Mouse (Mus musculus) cerebellum, adult 8-10 months (tissue): ENCODE data around the gene Bco1.

Source experiments
- DNase-seq: peaks from one replicate; pipeline ENCODE4 v3.0.0; 2022

The Bco1 gene

GRCm38 (mm10) chr8:117097051-117097563 lies 1.5 kb downstream of the Bco1 start:
- no peak for DNase-seq

GRCm38 (mm10) chr8:117097564-117098191 lies 2.0 kb downstream of the Bco1 start:
- DNase-seq: no peak

- DNase-seq: peak; percentile 55
Observed at GRCm38 (mm10) chr8:117107533-117107932, 11.9 kb downstream of the Bco1 start.

DNA sequence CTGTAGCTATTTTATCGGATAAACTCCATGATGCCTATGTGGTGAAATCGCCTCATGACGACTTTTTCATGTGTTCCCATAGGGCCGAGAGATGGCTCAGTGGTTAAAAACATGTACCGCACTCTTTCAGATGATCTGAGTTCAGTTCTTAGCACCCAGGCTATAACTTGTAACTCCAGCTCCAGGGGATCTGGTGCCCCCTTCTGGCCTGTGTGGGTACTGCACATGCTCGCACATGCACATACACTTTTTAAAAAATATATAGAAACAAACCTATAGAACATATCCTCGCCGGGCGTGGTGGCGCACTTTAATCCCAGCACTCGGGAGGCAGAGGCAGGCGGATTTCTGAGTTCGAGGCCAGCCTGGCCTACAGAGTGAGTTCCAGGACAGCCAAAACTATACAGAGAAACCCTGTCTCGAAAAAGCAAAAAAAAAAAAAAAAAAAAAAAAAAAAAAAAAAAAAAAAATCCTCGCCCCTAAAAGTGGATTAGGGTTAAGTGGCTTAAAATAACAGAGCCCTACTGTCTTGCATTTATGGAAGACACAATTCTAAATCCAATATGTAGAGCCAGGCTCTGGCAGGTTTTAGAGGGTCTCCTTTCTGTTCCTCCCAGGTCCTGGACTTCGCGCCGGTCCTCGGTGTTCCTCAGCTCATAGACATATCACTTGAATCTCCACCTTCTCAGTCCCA lies 13.5 kb downstream of the Bco1 start:
- no peak for DNase-seq

DNA sequence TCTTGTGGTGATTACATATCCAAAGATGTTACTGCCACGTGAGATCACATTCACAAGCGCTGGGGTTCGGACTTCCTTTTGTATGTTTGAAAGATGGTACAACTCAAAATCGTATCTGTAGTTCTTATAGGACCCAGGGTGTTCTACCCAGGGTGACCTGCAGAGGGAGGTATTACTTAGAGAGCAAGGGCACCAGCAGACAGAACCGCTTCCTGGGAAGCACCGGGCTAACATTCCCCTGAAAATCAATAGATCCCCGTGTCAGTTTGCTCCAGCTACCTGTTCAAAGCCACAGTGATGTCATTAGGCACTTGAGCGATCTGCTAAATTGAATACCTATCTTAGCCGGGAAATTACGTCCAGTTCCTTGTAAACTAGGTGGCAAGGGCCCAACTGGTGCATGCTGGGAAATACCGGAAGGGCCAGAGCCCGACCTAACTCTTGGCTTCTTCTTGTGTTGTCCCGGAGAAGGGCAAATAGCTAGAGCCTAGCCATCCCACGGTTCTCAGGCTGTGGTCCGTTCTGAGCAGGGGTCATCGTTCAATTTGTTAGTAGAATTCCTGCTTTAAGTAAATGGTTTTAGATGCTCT lies 14.2 kb downstream of the Bco1 start:
- peak; percentile 20 for DNase-seq

DNA sequence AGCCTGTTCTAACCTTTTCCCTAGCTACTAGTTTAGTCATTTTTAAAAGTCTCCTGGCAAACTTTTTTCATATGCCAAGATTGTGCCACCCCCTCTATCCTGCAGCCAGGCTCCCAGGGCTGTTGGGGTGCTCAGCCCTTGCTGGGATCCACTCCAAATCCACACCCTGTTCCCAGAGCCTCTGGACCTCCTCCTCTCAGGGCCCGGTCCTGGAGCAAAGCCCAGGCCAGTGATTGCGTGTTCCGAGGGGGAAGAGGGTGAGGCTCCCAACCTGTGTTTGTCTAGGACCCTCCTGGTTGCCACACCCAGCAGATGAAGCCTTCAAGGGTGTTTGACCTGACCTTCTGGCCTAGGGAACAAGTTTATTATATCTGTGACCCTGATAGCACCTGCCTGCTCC lies 16.0 kb downstream of the Bco1 start:
- DNase-seq: no peak

GRCm38 (mm10) chr8:117112261-117112660 lies 16.6 kb downstream of the Bco1 start:
- DNase-seq: no peak

DNA sequence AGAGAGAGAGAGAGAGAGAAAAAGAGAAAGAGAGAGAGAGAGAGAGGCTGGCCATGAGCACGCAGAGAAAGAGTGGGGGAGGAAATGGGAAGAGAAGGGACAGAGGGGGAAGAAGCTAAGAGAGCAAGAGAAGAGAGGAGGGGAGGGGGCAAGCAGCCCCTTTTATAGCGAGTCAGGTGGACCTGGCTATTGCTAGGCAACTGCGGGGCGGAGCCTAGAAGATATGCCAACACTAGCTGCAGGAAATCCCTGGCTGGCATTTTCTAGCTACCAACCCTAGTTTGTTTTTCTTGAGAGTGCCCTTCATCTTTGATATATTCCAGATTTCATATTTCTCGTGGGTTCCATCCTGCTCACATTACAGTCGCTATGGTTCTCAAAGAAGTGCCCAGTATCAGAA lies 19.4 kb downstream of the Bco1 start:
- DNase-seq: no peak

- DNase-seq: peak; percentile 25
Observed at GRCm38 (mm10) chr8:117115676-117116446, 20.2 kb downstream of the Bco1 start.

- DNase-seq: no peak
Observed at GRCm38 (mm10) chr8:117116534-117116933, 20.9 kb downstream of the Bco1 start.

GRCm38 (mm10) chr8:117118409-117118808 lies 22.8 kb downstream of the Bco1 start:
- no peak for DNase-seq

- no peak for DNase-seq
Observed at GRCm38 (mm10) chr8:117121277-117121676, 25.6 kb downstream of the Bco1 start.

DNA sequence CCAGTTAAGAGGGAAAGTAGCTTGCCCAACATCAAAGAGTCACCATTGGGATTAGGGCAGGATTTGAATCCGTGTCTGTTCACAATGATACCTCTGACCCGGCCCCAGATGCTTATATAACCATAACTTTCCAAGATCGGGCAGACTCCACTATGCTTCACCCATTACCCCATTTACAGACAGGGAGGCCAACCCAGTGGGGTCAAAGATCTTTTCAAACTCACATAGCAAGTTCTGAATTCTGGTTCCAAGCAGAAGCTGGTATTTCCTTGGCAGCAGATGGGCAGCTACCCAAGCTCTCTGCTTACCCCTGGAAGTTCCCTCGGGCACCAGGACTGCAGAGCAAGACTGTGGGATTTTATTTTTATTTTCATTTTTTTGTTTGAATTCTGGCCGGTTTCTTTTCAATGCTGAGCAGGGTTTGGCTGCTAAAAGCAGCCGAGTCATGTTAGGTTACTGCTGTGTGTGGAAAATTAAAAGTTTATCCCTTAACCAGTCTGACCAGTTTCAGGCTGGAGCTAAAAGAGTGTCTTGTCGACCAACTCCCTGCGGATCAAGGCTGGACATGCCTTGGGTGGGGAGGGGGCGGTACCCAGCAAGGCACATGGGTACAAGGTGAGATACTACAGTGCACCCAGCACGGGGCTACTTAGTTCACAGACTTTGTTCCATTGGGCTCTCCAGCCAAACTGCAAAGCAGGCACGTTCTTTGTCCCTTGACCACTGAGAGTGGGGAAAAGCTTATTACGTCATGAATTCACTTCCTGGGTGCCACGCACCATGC lies 28.4 kb downstream of the Bco1 start:
- no peak for DNase-seq

DNA sequence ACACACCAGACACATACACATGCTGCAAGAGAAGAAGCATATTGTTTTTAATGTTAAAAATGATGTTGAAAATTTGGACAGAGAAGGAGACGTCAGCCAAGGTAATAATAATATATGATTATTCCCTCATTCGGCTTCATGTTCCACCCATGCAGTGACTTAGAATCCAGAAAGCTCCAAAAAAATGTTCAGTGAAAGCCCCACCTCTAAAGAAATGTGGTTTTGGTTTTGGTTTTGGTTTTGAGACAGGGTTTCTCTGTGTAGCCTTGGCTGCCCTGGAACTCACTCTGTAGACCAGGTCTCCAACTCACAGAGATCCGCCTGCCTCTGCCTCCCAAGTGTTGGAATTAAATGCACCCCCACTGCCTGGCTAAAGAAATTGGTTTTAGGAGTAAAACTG lies 30.2 kb downstream of the Bco1 start:
- no peak for DNase-seq

- DNase-seq: no peak
Observed at GRCm38 (mm10) chr8:117126411-117126810, 30.8 kb downstream of the Bco1 start.

GRCm38 (mm10) chr8:117127063-117127462 lies 31.4 kb downstream of the Bco1 start:
- DNase-seq: no peak

- no peak for DNase-seq
Observed at GRCm38 (mm10) chr8:117133702-117134101, 38.0 kb downstream of the Bco1 start.

GRCm38 (mm10) chr8:117136351-117136750 lies 40.7 kb downstream of the Bco1 start:
- no peak for DNase-seq

DNA sequence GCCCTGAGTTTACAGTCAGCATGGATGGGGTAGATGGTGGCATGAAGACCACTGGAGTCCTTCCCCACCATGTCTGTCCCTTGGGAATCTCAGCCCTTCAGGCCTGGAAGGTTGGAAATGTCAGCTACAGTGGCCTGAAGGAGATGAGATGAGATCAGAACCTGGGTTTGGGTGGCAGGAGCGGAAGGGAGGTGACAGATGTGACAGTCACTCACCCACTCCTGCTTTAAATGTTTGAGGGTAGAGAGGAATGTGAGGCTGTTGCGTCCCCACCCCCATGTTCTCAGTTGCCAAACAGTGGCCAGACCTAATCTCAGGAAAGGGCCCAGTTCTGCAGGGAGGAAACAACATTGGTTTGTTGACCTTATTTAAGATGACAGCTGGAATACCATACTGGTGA lies 41.1 kb downstream of the Bco1 start:
- no peak for DNase-seq

GRCm38 (mm10) chr8:117137357-117137756 lies 41.7 kb downstream of the Bco1 start:
- no peak for DNase-seq

- no peak for DNase-seq
Observed at GRCm38 (mm10) chr8:117148520-117148919, 52.9 kb downstream of the Bco1 start.

DNA sequence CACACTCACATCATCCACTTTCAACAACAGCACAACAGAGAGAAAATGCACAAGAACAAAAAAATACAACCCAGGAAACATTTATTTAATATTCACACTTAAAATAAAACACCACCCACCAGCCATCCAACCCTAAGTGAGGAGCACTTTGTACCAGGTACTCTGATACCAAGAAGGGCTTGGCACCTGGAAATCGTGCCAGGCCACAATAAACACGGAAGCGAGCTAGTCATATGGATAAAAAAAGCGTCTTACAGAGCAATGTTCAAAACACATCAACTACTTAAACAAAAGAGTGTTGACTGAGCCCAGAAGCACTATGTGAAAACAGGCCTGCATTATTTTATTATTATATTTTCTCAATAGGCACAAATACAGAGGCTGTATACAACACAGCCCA lies 60.5 kb downstream of the Bco1 start:
- DNase-seq: no peak
